Mouse (Mus musculus): ENCODE measurements around the gene Tmem185b. TPM values are rescaled to one million over a fixed set of nuclear protein-coding genes. Genes with fewer than 3 reads are reported as not detected.

The Tmem185b gene
- total and polyA plus RNA-seq, 3 experiments: 27.7 to 58.0 (median 35.9) TPM

DNA sequence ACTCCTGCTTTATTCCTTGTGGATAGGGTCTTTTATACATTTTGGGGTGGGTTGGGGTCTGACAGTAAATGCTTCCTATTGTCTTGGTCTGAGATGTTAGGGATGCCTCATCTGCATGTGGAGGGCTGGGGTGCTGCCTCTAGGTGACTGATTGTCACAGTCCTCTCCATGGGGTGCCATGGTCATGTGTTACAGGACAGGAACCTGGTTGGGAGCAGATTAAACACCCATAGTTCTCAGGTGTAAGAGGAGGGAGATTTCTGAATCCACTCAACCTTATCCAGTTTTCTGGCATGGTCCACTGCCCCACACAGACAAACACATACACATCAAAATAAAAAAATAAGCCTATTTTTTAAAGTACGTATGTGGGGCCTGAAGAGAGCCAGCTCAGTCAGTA is 33.5 kb upstream of the Tmem185b start:
- ATAC-seq (ENCODE audit: extremely low read depth, insufficient number of reproducible peaks, low FRiP score, poor library complexity, severe bottlenecking): no peak

DNA sequence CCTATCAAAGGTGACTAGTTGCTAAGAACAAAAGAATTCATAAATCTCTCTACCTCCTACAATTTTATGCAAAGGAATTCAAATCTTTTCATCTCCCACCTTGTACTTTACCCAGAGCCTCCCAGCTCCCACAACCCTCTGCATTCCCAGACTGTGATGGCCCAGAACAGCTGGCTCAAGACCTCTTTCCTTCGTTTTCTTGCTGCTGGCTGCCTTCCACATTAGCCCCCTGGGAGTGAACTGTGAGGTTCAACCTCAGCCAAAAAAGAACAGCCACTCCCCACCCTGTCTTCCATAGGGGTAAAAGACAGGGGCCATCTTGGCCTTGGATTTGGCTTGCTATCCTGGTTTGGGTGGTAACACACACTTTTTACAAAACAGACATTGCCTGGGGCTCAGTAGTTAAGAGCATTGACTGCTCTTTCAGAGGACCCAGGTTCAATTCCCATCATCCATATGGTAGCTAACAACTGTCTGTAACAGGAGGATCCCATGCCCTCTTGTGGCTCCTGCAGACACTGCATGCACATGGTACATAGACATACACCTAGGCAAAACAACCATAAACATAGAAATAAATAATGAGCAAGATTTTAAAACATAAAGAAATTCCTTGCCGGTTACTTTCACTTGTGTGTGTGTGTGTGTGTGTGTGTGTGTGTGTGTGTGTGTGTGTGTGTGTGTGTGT is 31.8 kb upstream of the Tmem185b start:
- Histone ChIP-seq H3K36me3 (replicated peaks) (peaks cover 81% of the 10 kb centered on the region), H3K4me1 (ENCODE audit: insufficient read depth, low read depth, low read length) (peaks cover 42% of the 10 kb centered on the region), H3K27me3 (ENCODE audit: insufficient read depth, low read length) (no peaks in the 10 kb centered on the region), H3K9me3 (replicated peaks) (no peaks in the 10 kb centered on the region), H3K4me3 (ENCODE audit: low read depth, low read length) (no peak overlapping the region)
- TF ChIP-seq GATA2 (IDR thresholded peaks at IDR 0.05; ENCODE audit: borderline replicate concordance, low read depth, low read length) (no peak), TAL1 (conservative IDR thresholded peaks at IDR 0.05; ENCODE audit: low read depth, low read length) (no peak), POLR2AphosphoS5 (IDR thresholded peaks at IDR 0.05; ENCODE audit: insufficient replicate concordance, low read depth, low read length) (no peak), CTCF (IDR thresholded peaks at IDR 0.05; ENCODE audit: low read depth, low read length) (no peak), GATA1 (IDR thresholded peaks at IDR 0.05; ENCODE audit: borderline replicate concordance, low read length) (no peak)
- ATAC-seq (ENCODE audit: extremely low read depth, insufficient number of reproducible peaks, low FRiP score, poor library complexity, severe bottlenecking): no peak
- no peak for DNase-seq (ENCODE audit: low spot score)

More for the DNA sequence above, 33.5 kb upstream of the Tmem185b start:
- peaks cover 76% of the 10 kb centered on the region for H3K36me3 ChIP-seq (replicated peaks)
- DNase-seq (ENCODE audit: low spot score): no peak
- H3K4me3 ChIP-seq (ENCODE audit: low read depth, low read length): no peak overlapping the region
- TF ChIP-seq TAL1 (conservative IDR thresholded peaks at IDR 0.05; ENCODE audit: low read depth, low read length) (no peak), POLR2AphosphoS5 (IDR thresholded peaks at IDR 0.05; ENCODE audit: insufficient replicate concordance, low read depth, low read length) (no peak), CTCF (IDR thresholded peaks at IDR 0.05; ENCODE audit: low read depth, low read length) (no peak; the same call in 1 of the 2 replicates), GATA1 (IDR thresholded peaks at IDR 0.05; ENCODE audit: borderline replicate concordance, low read length) (no peak), GATA2 (IDR thresholded peaks at IDR 0.05; ENCODE audit: borderline replicate concordance, low read depth, low read length) (no peak)
- H3K27me3 ChIP-seq (ENCODE audit: insufficient read depth, low read length): no peaks in the 10 kb centered on the region
- peaks cover 31% of the 10 kb centered on the region for H3K4me1 ChIP-seq (ENCODE audit: insufficient read depth, low read depth, low read length)
- H3K9me3 ChIP-seq (replicated peaks): no peaks in the 10 kb centered on the region

DNA sequence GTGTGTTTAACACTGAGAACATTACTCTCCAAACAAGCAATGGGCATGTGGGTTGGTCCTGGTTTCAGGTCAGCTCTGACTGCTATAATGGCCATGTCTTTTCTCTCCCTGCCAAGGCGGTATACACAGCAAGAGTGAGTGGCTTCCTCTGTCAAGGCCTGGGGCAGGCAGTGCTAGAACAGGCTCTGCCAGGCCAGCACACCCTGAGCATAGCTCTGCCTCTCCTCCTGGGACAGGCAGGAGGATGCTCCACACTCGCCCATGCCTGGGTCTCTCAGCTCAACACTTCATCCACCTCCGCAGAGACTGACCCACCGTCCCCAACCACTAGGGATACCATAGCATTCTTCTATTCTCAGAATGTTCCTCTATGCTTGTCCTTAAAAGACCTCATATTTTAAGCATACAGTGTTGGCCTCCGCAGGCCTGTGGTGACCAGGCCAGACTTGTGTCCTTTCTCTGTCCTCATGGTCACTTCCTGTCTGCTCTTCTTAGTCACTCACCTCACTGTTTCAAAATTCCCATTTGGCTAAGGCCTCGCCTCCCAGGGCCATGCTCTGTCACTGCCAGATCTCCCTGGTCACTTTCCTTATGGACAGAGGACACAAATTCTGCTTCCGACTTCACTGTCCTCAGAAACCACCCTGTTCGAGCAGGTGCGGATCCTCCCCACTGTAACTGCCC is 31.1 kb upstream of the Tmem185b start:
- ATAC-seq (ENCODE audit: extremely low read depth, insufficient number of reproducible peaks, low FRiP score, poor library complexity, severe bottlenecking): no peak
- TF ChIP-seq GATA1 (IDR thresholded peaks at IDR 0.05; ENCODE audit: borderline replicate concordance, low read length): no peak
- TF ChIP-seq POLR2AphosphoS5 (IDR thresholded peaks at IDR 0.05; ENCODE audit: insufficient replicate concordance, low read depth, low read length): no peak
- no peak for TF ChIP-seq GATA2 (IDR thresholded peaks at IDR 0.05; ENCODE audit: borderline replicate concordance, low read depth, low read length)
- TF ChIP-seq TAL1 (conservative IDR thresholded peaks at IDR 0.05; ENCODE audit: low read depth, low read length): no peak
- no peak for TF ChIP-seq CTCF (IDR thresholded peaks at IDR 0.05; ENCODE audit: low read depth, low read length)

DNA sequence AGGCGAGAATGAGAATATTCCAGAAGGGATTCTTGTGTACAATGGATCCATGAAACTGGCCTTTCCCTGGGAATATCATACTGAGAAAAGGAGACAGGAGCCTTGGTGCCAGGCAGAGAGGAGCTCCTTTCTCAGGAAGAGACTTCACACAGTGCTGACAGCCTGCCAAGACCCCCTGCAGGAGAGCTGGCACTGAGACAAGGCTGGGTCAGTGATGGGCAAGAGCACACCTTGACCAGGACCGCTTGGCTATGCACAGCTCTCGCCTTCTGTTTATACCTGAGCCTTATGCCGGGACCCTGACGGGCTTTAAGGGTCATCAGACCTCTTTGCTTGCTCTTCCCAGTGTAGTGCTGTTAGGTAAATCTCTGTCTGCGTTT is 30.6 kb upstream of the Tmem185b start:
- DNase-seq (ENCODE audit: low spot score) (no peak), ATAC-seq (ENCODE audit: extremely low read depth, insufficient number of reproducible peaks, low FRiP score, poor library complexity, severe bottlenecking) (no peak)
- Histone ChIP-seq H3K27me3 (ENCODE audit: insufficient read depth, low read length) (no peaks in the 10 kb centered on the region), H3K36me3 (replicated peaks) (peaks cover 78% of the 10 kb centered on the region), H3K4me3 (ENCODE audit: low read depth, low read length) (no peak overlapping the region), H3K9me3 (replicated peaks) (no peaks in the 10 kb centered on the region), H3K4me1 (ENCODE audit: insufficient read depth, low read depth, low read length) (peaks cover 47% of the 10 kb centered on the region)
- TF ChIP-seq GATA1 (IDR thresholded peaks at IDR 0.05; ENCODE audit: borderline replicate concordance, low read length) (no peak), TAL1 (conservative IDR thresholded peaks at IDR 0.05; ENCODE audit: low read depth, low read length) (no peak), POLR2AphosphoS5 (IDR thresholded peaks at IDR 0.05; ENCODE audit: insufficient replicate concordance, low read depth, low read length) (no peak), CTCF (IDR thresholded peaks at IDR 0.05; ENCODE audit: low read depth, low read length) (no peak), GATA2 (IDR thresholded peaks at IDR 0.05; ENCODE audit: borderline replicate concordance, low read depth, low read length) (no peak)

More for the DNA sequence above, 31.1 kb upstream of the Tmem185b start:
- H3K36me3 ChIP-seq (replicated peaks): peaks cover 80% of the 10 kb centered on the region
- H3K27me3 ChIP-seq (ENCODE audit: insufficient read depth, low read length): no peaks in the 10 kb centered on the region
- DNase-seq (ENCODE audit: low spot score): no peak
- peaks cover 47% of the 10 kb centered on the region for H3K4me1 ChIP-seq (ENCODE audit: insufficient read depth, low read depth, low read length)
- no peak overlapping the region for H3K4me3 ChIP-seq (ENCODE audit: low read depth, low read length)
- no peaks in the 10 kb centered on the region for H3K9me3 ChIP-seq (replicated peaks)

DNA sequence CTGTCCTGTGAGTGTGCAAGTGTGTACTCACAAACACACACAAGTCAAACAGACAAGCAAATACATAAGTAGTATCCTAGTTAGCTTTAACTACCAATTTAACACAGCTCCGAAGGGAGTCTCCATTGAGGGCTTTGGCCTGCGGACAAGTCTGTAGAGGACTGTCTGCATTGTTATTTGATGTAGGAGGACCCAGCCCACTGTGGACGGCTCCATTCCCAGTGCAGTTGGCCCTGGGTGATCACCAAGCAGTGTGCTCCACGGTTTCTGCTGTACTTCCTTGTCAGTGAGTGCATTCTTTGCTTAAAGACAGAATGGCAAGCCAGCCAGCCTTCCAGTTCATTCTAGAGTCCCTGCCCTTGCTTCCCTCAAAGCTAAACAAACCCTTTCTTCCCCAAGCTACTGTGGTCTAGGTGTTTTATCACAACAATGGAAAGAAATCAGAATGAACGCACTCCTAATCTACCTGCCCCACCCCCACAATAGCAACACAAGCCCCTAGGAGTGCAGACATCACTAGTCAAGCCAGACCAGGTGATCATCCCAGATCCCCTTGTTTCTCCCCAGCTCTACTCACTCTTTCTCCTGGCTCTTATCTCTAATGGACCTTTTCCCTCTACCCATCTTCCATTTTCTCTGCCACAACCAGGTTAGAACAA is 28.5 kb upstream of the Tmem185b start:
- ATAC-seq (ENCODE audit: extremely low read depth, insufficient number of reproducible peaks, low FRiP score, poor library complexity, severe bottlenecking): no peak
- no peak for DNase-seq (ENCODE audit: low spot score)
- TF ChIP-seq TAL1 (conservative IDR thresholded peaks at IDR 0.05; ENCODE audit: low read depth, low read length) (no peak), POLR2AphosphoS5 (IDR thresholded peaks at IDR 0.05; ENCODE audit: insufficient replicate concordance, low read depth, low read length) (no peak), GATA1 (IDR thresholded peaks at IDR 0.05; ENCODE audit: borderline replicate concordance, low read length) (no peak), CTCF (IDR thresholded peaks at IDR 0.05; ENCODE audit: low read depth, low read length) (no peak), GATA2 (IDR thresholded peaks at IDR 0.05; ENCODE audit: borderline replicate concordance, low read depth, low read length) (no peak)
- Histone ChIP-seq H3K9me3 (replicated peaks) (no peaks in the 10 kb centered on the region), H3K4me1 (ENCODE audit: insufficient read depth, low read depth, low read length) (peaks cover 55% of the 10 kb centered on the region), H3K27me3 (ENCODE audit: insufficient read depth, low read length) (no peaks in the 10 kb centered on the region), H3K36me3 (replicated peaks) (peaks cover 78% of the 10 kb centered on the region), H3K4me3 (ENCODE audit: low read depth, low read length) (no peak overlapping the region)

All from G1E (cell line).